Mouse (Mus musculus) megakaryocyte, embryonic 14.5 days (primary cell): ENCODE measurements around the gene Rorc. TPM values are rescaled to one million over a fixed set of nuclear protein-coding genes. Genes with fewer than 3 reads are reported as not detected.
A peak's percentile ranks its signal among the peaks of the same experiment; 100 is the strongest.

Experiments used
- H3K27me3 ChIP-seq: replicated peaks from 2 replicates; pipeline ENCODE3; 2012; ENCODE audit warnings: inconsistent platforms
- H3K36me3 ChIP-seq: replicated peaks from 2 replicates; pipeline ENCODE3; 2012; ENCODE audit warnings: low read length, inconsistent platforms, mixed read lengths
- H3K4me1 ChIP-seq: 2 replicates; pipeline ENCODE4 v1.6.1; 2012; ENCODE audit warnings: inconsistent platforms
- H3K4me3 ChIP-seq: replicated peaks from 2 replicates; pipeline ENCODE3; 2012; ENCODE audit warnings: moderate library complexity, mild to moderate bottlenecking, inconsistent platforms
- H3K9me3 ChIP-seq: 2 replicates; pipeline ENCODE4 v1.6.1; 2012; ENCODE audit warnings: inconsistent platforms
- FLI1 ChIP-seq: IDR thresholded peaks from 2 replicates; pipeline ENCODE4 v1.6.1; 2012; ENCODE audit warnings: low read length, inconsistent platforms, mixed read lengths
- GATA1 ChIP-seq: IDR thresholded peaks from 3 replicates; pipeline ENCODE4 v1.6.1; 2012; ENCODE audit warnings: mixed read lengths, low read length, inconsistent platforms, borderline replicate concordance
- polyA plus RNA-seq: library from polyadenylated mRNA; stranded (reverse); fragments of >175 nt; gene quantifications from 2 replicates; pipeline ENCODE4 v1.2.3, GENCODE M21; 2012; ENCODE audit warnings: low replicate concordance; ENCODE audit not compliant: insufficient read depth

Rorc gene
- polyA plus RNA-seq, 1 experiment: not detected

- H3K4me3 ChIP-seq: no peak overlapping the region
- TF ChIP-seq FLI1: no peak
- no peak for TF ChIP-seq GATA1
These were observed 33.0 kb downstream of the Rorc start for GRCm38 (mm10) chr3:94405561-94405960.

GRCm38 (mm10) chr3:94412530-94412929 lies 39.9 kb downstream of the Rorc start:
- H3K36me3 ChIP-seq: no peaks in the 10 kb centered on the region
- H3K4me1 ChIP-seq: peaks cover 15% of the 10 kb centered on the region
- H3K9me3 ChIP-seq: no peaks in the 10 kb centered on the region
- peaks cover 6% of the 10 kb centered on the region for H3K27me3 ChIP-seq
- TF ChIP-seq GATA1: no peak
- TF ChIP-seq FLI1: no peak
- H3K4me3 ChIP-seq: peak overlapping the region; percentile 94

More at GRCm38 (mm10) chr3:94405561-94405960, 33.0 kb downstream of the Rorc start:
- H3K27me3 ChIP-seq: peaks cover 55% of the 10 kb centered on the region
- H3K4me1 ChIP-seq: no peaks in the 10 kb centered on the region
- H3K9me3 ChIP-seq: no peaks in the 10 kb centered on the region
- H3K36me3 ChIP-seq: no peaks in the 10 kb centered on the region

- Histone ChIP-seq H3K36me3 (no peaks in the 10 kb centered on the region), H3K9me3 (no peaks in the 10 kb centered on the region), H3K27me3 (peaks cover 6% of the 10 kb centered on the region), H3K4me3 (peak within 1 kb of the TSS; percentile 94), H3K4me1 (peaks cover 15% of the 10 kb centered on the region)
- TF ChIP-seq FLI1 (no peak), GATA1 (no peak)
These were observed 40.6 kb downstream of the Rorc start, which contains the start of gene Tdrkh for GRCm38 (mm10) chr3:94413031-94413679. Tdrkh (plus strand) TSS chr3:94413273.

GRCm38 (mm10) chr3:94430980-94431379 lies 58.4 kb downstream of the Rorc start:
- peaks cover 6% of the 10 kb centered on the region for H3K4me1 ChIP-seq
- peaks cover 2% of the 10 kb centered on the region for H3K27me3 ChIP-seq

GRCm38 (mm10) chr3:94434305-94434704 lies 61.7 kb downstream of the Rorc start:
- Histone ChIP-seq H3K27me3 (peaks cover 2% of the 10 kb centered on the region), H3K4me1 (peaks cover 6% of the 10 kb centered on the region), H3K4me3 (no peak overlapping the region), H3K36me3 (peaks cover 6% of the 10 kb centered on the region), H3K9me3 (no peaks in the 10 kb centered on the region)
- no peak for TF ChIP-seq FLI1
- TF ChIP-seq GATA1: no peak

More at GRCm38 (mm10) chr3:94430980-94431379, 58.4 kb downstream of the Rorc start:
- TF ChIP-seq GATA1 (no peak), FLI1 (no peak)
- no peak overlapping the region for H3K4me3 ChIP-seq
- H3K9me3 ChIP-seq: no peaks in the 10 kb centered on the region
- H3K36me3 ChIP-seq: peaks cover 22% of the 10 kb centered on the region

GRCm38 (mm10) chr3:94436420-94436819 lies 63.8 kb downstream of the Rorc start:
- Histone ChIP-seq H3K4me3 (no peak overlapping the region), H3K9me3 (no peaks in the 10 kb centered on the region), H3K4me1 (0 out of 2 replicates have a peak, but pooled peaks cover 4% of the 10 kb centered on the region), H3K36me3 (no peaks in the 10 kb centered on the region), H3K27me3 (peaks cover 6% of the 10 kb centered on the region)
- TF ChIP-seq GATA1: no peak
- TF ChIP-seq FLI1: no peak

- peaks cover 19% of the 10 kb centered on the region for H3K36me3 ChIP-seq
- peaks cover 5% of the 10 kb centered on the region for H3K27me3 ChIP-seq
- H3K4me1 ChIP-seq: peaks cover 20% of the 10 kb centered on the region
- H3K9me3 ChIP-seq: no peaks in the 10 kb centered on the region
- TF ChIP-seq GATA1: no peak
- TF ChIP-seq FLI1: no peak
- H3K4me3 ChIP-seq: no peak overlapping the region
These were observed 68.6 kb downstream of the Rorc start for GRCm38 (mm10) chr3:94441182-94441581.

GRCm38 (mm10) chr3:94442951-94443596 lies 70.5 kb downstream of the Rorc start, which contains the start of gene Mrpl9:
Mrpl9 (plus strand) TSS chr3:94443318.
- Histone ChIP-seq H3K27me3 (peaks cover 5% of the 10 kb centered on the region), H3K4me1 (peaks cover 20% of the 10 kb centered on the region), H3K36me3 (peaks cover 38% of the 10 kb centered on the region), H3K4me3 (peak within 1 kb of the TSS; percentile 100), H3K9me3 (no peaks in the 10 kb centered on the region)
- TF ChIP-seq FLI1: no peak
- no peak for TF ChIP-seq GATA1

GRCm38 (mm10) chr3:94443597-94443964 lies 71.0 kb downstream of the Rorc start, which contains the start of gene Oaz3:
Oaz3 (minus strand) TSS chr3:94443915.
- no peaks in the 10 kb centered on the region for H3K9me3 ChIP-seq
- H3K4me1 ChIP-seq: peaks cover 20% of the 10 kb centered on the region
- H3K27me3 ChIP-seq: peaks cover 5% of the 10 kb centered on the region
- TF ChIP-seq FLI1: no peak
- peaks cover 42% of the 10 kb centered on the region for H3K36me3 ChIP-seq
- peak within 1 kb of the TSS; percentile 100 for H3K4me3 ChIP-seq

Other genes starting within 250 kb of the Rorc start
- gene Gm10696, start 194.6 kb upstream of the Rorc start, polyA plus RNA-seq: 1.5 TPM in 1 of 2 replicates, not detected in the other
- gene Gm5286, start 176.1 kb upstream of the Rorc start, polyA plus RNA-seq: not detected in 2 replicates
- gene Gm4778, start 108.8 kb upstream of the Rorc start, polyA plus RNA-seq: not detected in 2 replicates
- gene Them4, start 62.7 kb upstream of the Rorc start, polyA plus RNA-seq: 2.1 TPM in 1 of 2 replicates, not detected in the other
- gene Them5, start 30.7 kb upstream of the Rorc start, polyA plus RNA-seq: not detected in 2 replicates
- gene C2cd4d, start 10.4 kb upstream of the Rorc start, polyA plus RNA-seq: not detected in 2 replicates
- not detected in 2 replicates for gene Lingo4, start 25.7 kb downstream of the Rorc start, polyA plus RNA-seq
- gene Tdrkh, start 40.5 kb downstream of the Rorc start, polyA plus RNA-seq: 2.8 TPM in 1 of 2 replicates, not detected in the other
- gene Mrpl9, start 70.5 kb downstream of the Rorc start, polyA plus RNA-seq: 13.3 and 35.2 TPM in 2 replicates
- gene Oaz3, start 71.1 kb downstream of the Rorc start, polyA plus RNA-seq: 0.28 and 3.2 TPM in 2 replicates
- not detected in 2 replicates for gene Celf3, start 105.5 kb downstream of the Rorc start, polyA plus RNA-seq
- not detected in 2 replicates for gene Riiad1, start 107.5 kb downstream of the Rorc start, polyA plus RNA-seq
- gene Snx27, start 209.9 kb downstream of the Rorc start, polyA plus RNA-seq: 0.77 and 2.3 TPM in 2 replicates